Mouse (Mus musculus) sigmoid colon, adult 10 weeks (tissue): ENCODE measurements around the gene Slc6a20b. TPM values are rescaled to one million over a fixed set of nuclear protein-coding genes. Genes with fewer than 3 reads are reported as not detected.

Experiments used
- polyA plus RNA-seq: library from polyadenylated mRNA; stranded (reverse); fragments of 350-450 nt; fragmentation: Illumina TruSeq; extraction: RNeasy Lipid Tissue Mini Kit (QIAGEN cat#74804); gene quantifications from one replicate; pipeline ENCODE4 v1.2.3, GENCODE M21; 2014; ENCODE audit warnings: low read depth, low replicate concordance

Slc6a20b gene
- polyA plus RNA-seq = not detected

GRCm38 (mm10) chr9:123632281-123632680 lies at the start of gene Slc6a20b:
Gene Slc6a20b (minus strand): TSS chr9:123632565.

GRCm38 (mm10) chr9:123678327-123679105 lies 46.2 kb upstream of the Slc6a20b start, which contains the start of the genes Ccr9 and Slc6a20a:
Gene Ccr9 (plus strand): TSS chr9:123678439.
Gene Slc6a20a (minus strand): TSS chr9:123678885.

Other genes with a start within 250 kb of the Slc6a20b start
- 20.0 TPM for gene Limd1, start 153.9 kb downstream of the Slc6a20b start, polyA plus RNA-seq
- gene Sacm1l, start 102.8 kb downstream of the Slc6a20b start, polyA plus RNA-seq = 209 TPM
- gene Ccr9, start 45.9 kb upstream of the Slc6a20b start, polyA plus RNA-seq = 1.9 TPM
- gene Slc6a20a, start 46.3 kb upstream of the Slc6a20b start, polyA plus RNA-seq = 9.5 TPM
- gene Lztfl1, start 85.1 kb upstream of the Slc6a20b start, polyA plus RNA-seq = 132 TPM
- 4.1 TPM for gene Cxcr6, start 173.9 kb upstream of the Slc6a20b start, polyA plus RNA-seq
- 19.1 TPM for gene Fyco1, start 219.3 kb upstream of the Slc6a20b start, polyA plus RNA-seq
- gene Xcr1, start 229.5 kb upstream of the Slc6a20b start, polyA plus RNA-seq = 1.5 TPM